Mouse (Mus musculus): Measurements from ENCODE around the gene Galntl6. TPM values are rescaled to one million over a fixed set of nuclear protein-coding genes. Genes with fewer than 3 reads are reported as not detected.

Galntl6 gene
- total and polyA plus RNA-seq, 3 experiments, result not detected

DNA sequence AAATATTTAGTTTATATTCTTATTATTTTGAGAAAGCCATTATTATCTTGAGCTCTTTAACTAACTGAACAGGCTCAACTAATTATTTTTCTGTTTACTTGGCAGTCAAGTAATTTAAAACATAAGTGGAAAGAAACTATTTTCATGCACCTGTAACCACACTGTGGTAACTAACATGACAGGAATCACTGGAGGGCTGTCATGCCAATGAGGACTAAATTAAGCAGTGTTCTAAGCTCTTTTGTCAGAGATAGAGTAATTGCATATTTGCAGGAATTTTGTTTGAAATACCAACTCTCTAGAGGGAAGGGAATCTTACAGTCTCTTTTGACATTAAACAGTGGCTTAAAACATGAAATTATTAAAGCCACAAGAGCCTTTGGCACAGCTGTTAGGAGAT is 390.5 kb downstream of the Galntl6 start:
- Histone ChIP-seq H3K4me1 (ENCODE audit: control insufficient read depth in 1 of 2, insufficient read depth in 2 of 2) (no peaks in the 10 kb centered on the region), H3K36me3 (replicated peaks in 1 of 2; ENCODE audit: control insufficient read depth in 1 of 2, insufficient read depth in 1 of 2, low read length in 1 of 2) (no peaks in the 10 kb centered on the region), H3K4me2 (ENCODE audit: insufficient read depth, low read depth, poor library complexity, severe bottlenecking) (no peak overlapping the region), H3K79me2 (replicated peaks; ENCODE audit: control insufficient read depth, extremely low read depth, insufficient read depth, poor library complexity, severe bottlenecking) (no peaks in the 10 kb centered on the region), H3K27ac (ENCODE audit: insufficient read depth, low read depth) (no peak overlapping the region), H3K27me3 (replicated peaks) (no peaks in the 10 kb centered on the region), H3K9me3 (replicated peaks; ENCODE audit: low read length) (peaks cover 7% of the 10 kb centered on the region), H3K4me3 (replicated peaks in 1 of 3; ENCODE audit: low read depth in 2 of 3, low read length in 2 of 3, poor library complexity in 1 of 3) (no peak overlapping the region), H3K9ac (ENCODE audit: insufficient read depth, low read depth) (no peak overlapping the region)
- TF ChIP-seq RCOR1 (conservative IDR thresholded peaks at IDR 0.05; ENCODE audit: low read depth, low read length), result no peak
- TF ChIP-seq HCFC1 (IDR thresholded peaks at IDR 0.05; ENCODE audit: low read depth, low read length), result no peak
- no peak for TF ChIP-seq NRF1 (IDR thresholded peaks at IDR 0.05; ENCODE audit: low read depth, low read length)
- no peak for TF ChIP-seq SIN3A (IDR thresholded peaks at IDR 0.05; ENCODE audit: low read length)
- TF ChIP-seq TCF12 (IDR thresholded peaks at IDR 0.05; ENCODE audit: low read depth, low read length), result no peak
- no peak for TF ChIP-seq ETS1 (conservative IDR thresholded peaks at IDR 0.05; ENCODE audit: low read depth, low read length)
- TF ChIP-seq KAT2A (IDR thresholded peaks at IDR 0.05; ENCODE audit: insufficient replicate concordance, low read length), result no peak
- TF ChIP-seq POLR2AphosphoS2 (IDR thresholded peaks at IDR 0.05; ENCODE audit: low read depth, low read length), result no peak
- TF ChIP-seq JUND (conservative IDR thresholded peaks at IDR 0.05; ENCODE audit: low read depth, low read length), result no peak
- TF ChIP-seq TBP (conservative IDR thresholded peaks at IDR 0.05; ENCODE audit: low read depth, low read length), result no peak
- in situ Hi-C loops (cut with MboI; ENCODE audit: low pct_ligation_motif_present, low pct_unique_long_range_greater_than_20kb, low sequenced_read_pairs) (no loop called here), dilution Hi-C loops (cut with MboI; ENCODE audit: extremely low pct_ligation_motif_present, extremely low pct_unique_long_range_greater_than_20kb, low sequenced_read_pairs) (no loop called here)
- DNase-seq (ENCODE audit: extremely low read depth), result no peak

DNA sequence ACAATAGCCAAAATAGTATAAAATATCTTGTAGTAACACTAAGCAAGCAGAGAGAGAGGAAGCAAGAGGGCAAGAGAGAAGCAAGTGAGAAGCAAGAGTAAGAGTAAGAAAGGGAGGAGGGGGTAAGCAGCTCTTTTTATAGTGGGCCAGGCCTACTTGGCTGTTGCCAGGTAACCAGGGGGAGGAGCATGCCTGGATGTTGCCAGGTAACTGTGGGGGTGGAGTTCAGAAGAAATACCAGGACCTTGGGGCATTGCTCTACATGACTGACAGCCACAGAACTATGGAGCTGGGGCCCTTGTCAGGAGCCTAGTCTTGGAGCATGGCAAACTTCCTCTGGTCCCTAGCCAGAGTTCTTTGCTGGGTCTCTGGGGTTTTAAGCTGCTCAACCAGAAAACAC is 401.9 kb downstream of the Galntl6 start:
- in situ Hi-C loops (cut with MboI; ENCODE audit: low pct_ligation_motif_present, low pct_unique_long_range_greater_than_20kb, low sequenced_read_pairs), result no loop called here
- Histone ChIP-seq H3K79me2 (replicated peaks; ENCODE audit: control insufficient read depth, extremely low read depth, insufficient read depth, poor library complexity, severe bottlenecking) (no peaks in the 10 kb centered on the region), H3K9ac (ENCODE audit: insufficient read depth, low read depth) (no peak overlapping the region), H3K27me3 (replicated peaks) (no peaks in the 10 kb centered on the region), H3K4me2 (ENCODE audit: insufficient read depth, low read depth, poor library complexity, severe bottlenecking) (no peak overlapping the region), H3K4me1 (ENCODE audit: control insufficient read depth in 1 of 2, insufficient read depth in 2 of 2) (no peaks in the 10 kb centered on the region), H3K4me3 (replicated peaks in 1 of 3; ENCODE audit: low read depth in 2 of 3, low read length in 2 of 3, poor library complexity in 1 of 3) (no peak overlapping the region), H3K27ac (ENCODE audit: insufficient read depth, low read depth) (no peak overlapping the region), H3K9me3 (replicated peaks; ENCODE audit: low read length) (peaks cover 6% of the 10 kb centered on the region), H3K36me3 (replicated peaks in 1 of 2; ENCODE audit: control insufficient read depth in 1 of 2, insufficient read depth in 1 of 2, low read length in 1 of 2) (no peaks in the 10 kb centered on the region)
- TF ChIP-seq USF2 (conservative IDR thresholded peaks at IDR 0.05; ENCODE audit: low read depth, low read length), result no peak
- TF ChIP-seq MAX (IDR thresholded peaks at IDR 0.05; ENCODE audit: low read length), result no peak
- no peak for TF ChIP-seq ZNF384 (IDR thresholded peaks at IDR 0.05; ENCODE audit: low read depth, low read length)
- dilution Hi-C loops (cut with MboI; ENCODE audit: extremely low pct_ligation_motif_present, extremely low pct_unique_long_range_greater_than_20kb, low sequenced_read_pairs), result no loop called here
- no peak for DNase-seq (ENCODE audit: extremely low read depth)

DNA sequence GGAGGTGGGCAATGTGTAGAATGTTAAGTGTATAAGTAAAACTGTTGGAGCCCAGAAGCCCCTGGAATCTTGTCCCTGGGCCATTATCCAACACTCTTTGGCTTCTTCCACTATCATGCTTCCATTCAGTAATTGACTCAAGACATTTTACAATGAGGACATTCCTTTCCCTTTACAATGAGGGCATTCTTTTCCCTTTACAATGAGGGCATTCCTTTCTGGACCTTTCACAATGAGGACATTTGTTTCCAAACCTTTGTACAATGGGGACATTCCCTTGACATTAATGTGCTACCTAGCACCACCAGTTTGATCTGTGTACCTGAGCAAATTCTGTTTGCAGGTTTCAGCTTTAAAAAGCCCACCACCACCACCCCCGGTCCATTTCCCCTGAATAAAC is 403.4 kb downstream of the Galntl6 start:
- H3K4me2 ChIP-seq (ENCODE audit: insufficient read depth, low read depth, poor library complexity, severe bottlenecking), result no peak overlapping the region
- TF ChIP-seq MYC (IDR thresholded peaks at IDR 0.05; ENCODE audit: low read depth, low read length) (no peak), TCF12 (IDR thresholded peaks at IDR 0.05; ENCODE audit: low read depth, low read length) (no peak), NRF1 (IDR thresholded peaks at IDR 0.05; ENCODE audit: low read depth, low read length) (no peak), MAX (IDR thresholded peaks at IDR 0.05; ENCODE audit: low read length) (no peak), ELF1 (IDR thresholded peaks at IDR 0.05; ENCODE audit: low read depth, low read length) (no peak), EP300 (IDR thresholded peaks at IDR 0.05; ENCODE audit: low read length) (no peak), CTCF (conservative IDR thresholded peaks at IDR 0.05 in 1 of 2, IDR thresholded peaks at IDR 0.05 in 1 of 2; ENCODE audit: low read depth in 2 of 2, low read length in 2 of 2) (no peak), GABPA (IDR thresholded peaks at IDR 0.05; ENCODE audit: insufficient replicate concordance, low read depth, low read length) (no peak), POLR2AphosphoS2 (IDR thresholded peaks at IDR 0.05; ENCODE audit: low read depth, low read length) (no peak), E2F4 (IDR thresholded peaks at IDR 0.05; ENCODE audit: insufficient replicate concordance, low read depth, low read length) (no peak), BHLHE40 (IDR thresholded peaks at IDR 0.05; ENCODE audit: low read depth, low read length) (no peak), POLR2A (IDR thresholded peaks at IDR 0.05; ENCODE audit: low read depth, low read length) (no peak), HCFC1 (IDR thresholded peaks at IDR 0.05; ENCODE audit: low read depth, low read length) (no peak), ZC3H11A (IDR thresholded peaks at IDR 0.05; ENCODE audit: low read depth, low read length) (no peak)
- in situ Hi-C loops (cut with MboI; ENCODE audit: low pct_ligation_motif_present, low pct_unique_long_range_greater_than_20kb, low sequenced_read_pairs) (no loop called here), dilution Hi-C loops (cut with MboI; ENCODE audit: extremely low pct_ligation_motif_present, extremely low pct_unique_long_range_greater_than_20kb, low sequenced_read_pairs) (no loop called here)
- H3K79me2 ChIP-seq (replicated peaks; ENCODE audit: control insufficient read depth, extremely low read depth, insufficient read depth, poor library complexity, severe bottlenecking), result no peaks in the 10 kb centered on the region
- H3K4me1 ChIP-seq (ENCODE audit: control insufficient read depth in 1 of 2, insufficient read depth in 2 of 2), result no peaks in the 10 kb centered on the region
- no peak for DNase-seq (ENCODE audit: extremely low read depth)
- no peaks in the 10 kb centered on the region for H3K27me3 ChIP-seq (replicated peaks)
- H3K4me3 ChIP-seq (replicated peaks in 1 of 3; ENCODE audit: low read depth in 2 of 3, low read length in 2 of 3, poor library complexity in 1 of 3), result no peak overlapping the region
- H3K9ac ChIP-seq (ENCODE audit: insufficient read depth, low read depth), result no peak overlapping the region
- no peak overlapping the region for H3K27ac ChIP-seq (ENCODE audit: insufficient read depth, low read depth)
- H3K36me3 ChIP-seq (replicated peaks in 1 of 2; ENCODE audit: control insufficient read depth in 1 of 2, insufficient read depth in 1 of 2, low read length in 1 of 2), result no peaks in the 10 kb centered on the region
- H3K9me3 ChIP-seq (replicated peaks; ENCODE audit: low read length), result peaks cover 3% of the 10 kb centered on the region

Data from CH12.LX (cell line).